Mouse (Mus musculus): ENCODE data around the gene Fam19a1. TPM values are rescaled to one million over a fixed set of nuclear protein-coding genes. Genes with fewer than 3 reads are reported as not detected.

The Fam19a1 gene
- polyA plus RNA-seq, 1 experiment from 2014 or later: 0.48 TPM

- H3K36me3 ChIP-seq (replicated peaks): no peaks in the 10 kb centered on the region
- 73% methylated on average over 4 of the region's 4 CpGs for WGBS
- no peaks in the 10 kb centered on the region for H3K9me3 ChIP-seq
- H3K4me3 ChIP-seq: no peak overlapping the region
- peaks cover 16% of the 10 kb centered on the region for H3K4me1 ChIP-seq
- H3K27ac ChIP-seq: no peak overlapping the region
- no peak for DNase-seq (ENCODE audit: extremely low spot score, low spot score)
- no peaks in the 10 kb centered on the region for H3K27me3 ChIP-seq (ENCODE audit: poor library complexity, severe bottlenecking)
Measured at GRCm38 (mm10) chr6:96459041-96459440, 346.1 kb downstream of the Fam19a1 start.

- peaks cover 2% of the 10 kb centered on the region; the same call in 1 of the 2 replicates for H3K4me1 ChIP-seq
- DNase-seq (ENCODE audit: extremely low spot score, low spot score): no peak
- WGBS: 90% methylated on average over 5 of the region's 5 CpGs
- no peaks in the 10 kb centered on the region for H3K27me3 ChIP-seq (ENCODE audit: poor library complexity, severe bottlenecking)
- no peak overlapping the region for H3K27ac ChIP-seq
- H3K36me3 ChIP-seq (replicated peaks): no peaks in the 10 kb centered on the region
- no peaks in the 10 kb centered on the region for H3K9me3 ChIP-seq
- H3K4me3 ChIP-seq: no peak overlapping the region
Measured at GRCm38 (mm10) chr6:96499464-96499863, 386.5 kb downstream of the Fam19a1 start.

- Histone ChIP-seq H3K9me3 (no peaks in the 10 kb centered on the region), H3K4me3 (no peak overlapping the region), H3K27ac (no peak overlapping the region), H3K4me1 (peaks cover 6% of the 10 kb centered on the region), H3K27me3 (ENCODE audit: poor library complexity, severe bottlenecking) (no peaks in the 10 kb centered on the region), H3K36me3 (replicated peaks) (no peaks in the 10 kb centered on the region)
- WGBS: 94% methylated on average over 2 of the region's 2 CpGs
- no peak for DNase-seq (ENCODE audit: extremely low spot score, low spot score)
Measured at GRCm38 (mm10) chr6:96541600-96541999, 428.6 kb downstream of the Fam19a1 start.

- H3K36me3 ChIP-seq (replicated peaks): no peaks in the 10 kb centered on the region
- peaks cover 6% of the 10 kb centered on the region for H3K4me1 ChIP-seq
- no peaks in the 10 kb centered on the region for H3K9me3 ChIP-seq
- H3K27me3 ChIP-seq (ENCODE audit: poor library complexity, severe bottlenecking): no peaks in the 10 kb centered on the region
- 67% methylated on average over 3 of the region's 3 CpGs for WGBS
- no peak overlapping the region for H3K27ac ChIP-seq
- DNase-seq (ENCODE audit: extremely low spot score, low spot score): no peak
- no peak overlapping the region for H3K4me3 ChIP-seq
Measured at GRCm38 (mm10) chr6:96544832-96545231, 431.9 kb downstream of the Fam19a1 start.

GRCm38 (mm10) chr6:96550431-96550830 lies 437.5 kb downstream of the Fam19a1 start:
- Histone ChIP-seq H3K4me1 (no peaks in the 10 kb centered on the region), H3K36me3 (replicated peaks) (no peaks in the 10 kb centered on the region), H3K27ac (no peak overlapping the region), H3K9me3 (no peaks in the 10 kb centered on the region), H3K4me3 (no peak overlapping the region), H3K27me3 (ENCODE audit: poor library complexity, severe bottlenecking) (no peaks in the 10 kb centered on the region)
- DNase-seq (ENCODE audit: extremely low spot score, low spot score): no peak
- 95% methylated on average over 4 of the region's 4 CpGs for WGBS

GRCm38 (mm10) chr6:96578649-96579048 lies 465.7 kb downstream of the Fam19a1 start:
- DNase-seq (ENCODE audit: extremely low spot score, low spot score): no peak
- WGBS: 84% methylated on average over 5 of the region's 5 CpGs
- Histone ChIP-seq H3K9me3 (no peaks in the 10 kb centered on the region), H3K27ac (no peak overlapping the region), H3K4me1 (no peaks in the 10 kb centered on the region), H3K27me3 (ENCODE audit: poor library complexity, severe bottlenecking) (no peaks in the 10 kb centered on the region), H3K4me3 (no peak overlapping the region), H3K36me3 (replicated peaks) (no peaks in the 10 kb centered on the region)

- no peaks in the 10 kb centered on the region for H3K9me3 ChIP-seq
- no peaks in the 10 kb centered on the region for H3K36me3 ChIP-seq (replicated peaks)
- H3K27ac ChIP-seq: no peak overlapping the region
- 82% methylated on average over 4 of the region's 4 CpGs for WGBS
- no peaks in the 10 kb centered on the region for H3K27me3 ChIP-seq (ENCODE audit: poor library complexity, severe bottlenecking)
- no peak overlapping the region for H3K4me3 ChIP-seq
- H3K4me1 ChIP-seq: no peaks in the 10 kb centered on the region
- no peak for DNase-seq (ENCODE audit: extremely low spot score, low spot score)
Measured at GRCm38 (mm10) chr6:96580726-96581125, 467.8 kb downstream of the Fam19a1 start.

- H3K4me3 ChIP-seq: no peak overlapping the region
- no peaks in the 10 kb centered on the region for H3K9me3 ChIP-seq
- no peak for DNase-seq (ENCODE audit: extremely low spot score, low spot score)
- H3K4me1 ChIP-seq: no peaks in the 10 kb centered on the region
- no peak overlapping the region for H3K27ac ChIP-seq
- H3K36me3 ChIP-seq (replicated peaks): no peaks in the 10 kb centered on the region
- 88% methylated on average over 3 of the region's 3 CpGs for WGBS
- H3K27me3 ChIP-seq (ENCODE audit: poor library complexity, severe bottlenecking): no peaks in the 10 kb centered on the region
Measured at GRCm38 (mm10) chr6:96581187-96581586, 468.2 kb downstream of the Fam19a1 start.

GRCm38 (mm10) chr6:96587427-96587826 lies 474.5 kb downstream of the Fam19a1 start:
- Histone ChIP-seq H3K27me3 (ENCODE audit: poor library complexity, severe bottlenecking) (no peaks in the 10 kb centered on the region), H3K36me3 (replicated peaks) (no peaks in the 10 kb centered on the region), H3K9me3 (no peaks in the 10 kb centered on the region), H3K4me3 (no peak overlapping the region), H3K27ac (no peak overlapping the region), H3K4me1 (no peaks in the 10 kb centered on the region)
- WGBS: 94% methylated on average over 4 of the region's 4 CpGs
- no peak for DNase-seq (ENCODE audit: extremely low spot score, low spot score)

GRCm38 (mm10) chr6:96593031-96593430 lies 480.1 kb downstream of the Fam19a1 start:
- no peaks in the 10 kb centered on the region for H3K36me3 ChIP-seq (replicated peaks)
- H3K4me1 ChIP-seq: no peaks in the 10 kb centered on the region
- H3K27me3 ChIP-seq (ENCODE audit: poor library complexity, severe bottlenecking): no peaks in the 10 kb centered on the region
- 66% methylated on average over 1 of the region's 1 CpGs for WGBS
- H3K9me3 ChIP-seq: no peaks in the 10 kb centered on the region
- no peak for DNase-seq (ENCODE audit: extremely low spot score, low spot score)
- no peak overlapping the region for H3K27ac ChIP-seq
- H3K4me3 ChIP-seq: no peak overlapping the region

GRCm38 (mm10) chr6:96595201-96595600 lies 482.2 kb downstream of the Fam19a1 start:
- Histone ChIP-seq H3K4me1 (no peaks in the 10 kb centered on the region), H3K4me3 (no peak overlapping the region), H3K27me3 (ENCODE audit: poor library complexity, severe bottlenecking) (no peaks in the 10 kb centered on the region), H3K27ac (no peak overlapping the region), H3K9me3 (no peaks in the 10 kb centered on the region), H3K36me3 (replicated peaks) (no peaks in the 10 kb centered on the region)
- no peak for DNase-seq (ENCODE audit: extremely low spot score, low spot score)
- WGBS: 98% methylated on average over 10 of the region's 10 CpGs

- H3K27ac ChIP-seq: no peak overlapping the region
- H3K27me3 ChIP-seq (ENCODE audit: poor library complexity, severe bottlenecking): no peaks in the 10 kb centered on the region
- no peak overlapping the region for H3K4me3 ChIP-seq
- H3K36me3 ChIP-seq (replicated peaks): no peaks in the 10 kb centered on the region
- no peaks in the 10 kb centered on the region for H3K4me1 ChIP-seq
- H3K9me3 ChIP-seq: no peaks in the 10 kb centered on the region
- no peak for DNase-seq (ENCODE audit: extremely low spot score, low spot score)
- WGBS: 85% methylated on average over 1 of the region's 1 CpGs
Measured at GRCm38 (mm10) chr6:96624196-96624595, 511.2 kb downstream of the Fam19a1 start.

GRCm38 (mm10) chr6:96631518-96631917 lies 518.6 kb downstream of the Fam19a1 start:
- H3K27me3 ChIP-seq (ENCODE audit: poor library complexity, severe bottlenecking): no peaks in the 10 kb centered on the region
- H3K9me3 ChIP-seq: no peaks in the 10 kb centered on the region
- 91% methylated on average over 6 of the region's 6 CpGs for WGBS
- no peak for DNase-seq (ENCODE audit: extremely low spot score, low spot score)
- H3K36me3 ChIP-seq (replicated peaks): no peaks in the 10 kb centered on the region
- no peak overlapping the region for H3K4me3 ChIP-seq
- no peaks in the 10 kb centered on the region for H3K4me1 ChIP-seq
- H3K27ac ChIP-seq: no peak overlapping the region

GRCm38 (mm10) chr6:96632243-96632642 lies 519.3 kb downstream of the Fam19a1 start:
- H3K36me3 ChIP-seq (replicated peaks): no peaks in the 10 kb centered on the region
- H3K4me1 ChIP-seq: no peaks in the 10 kb centered on the region
- H3K27me3 ChIP-seq (ENCODE audit: poor library complexity, severe bottlenecking): no peaks in the 10 kb centered on the region
- no peak overlapping the region for H3K27ac ChIP-seq
- H3K9me3 ChIP-seq: no peaks in the 10 kb centered on the region
- 93% methylated on average over 3 of the region's 3 CpGs for WGBS
- no peak overlapping the region for H3K4me3 ChIP-seq
- DNase-seq (ENCODE audit: extremely low spot score, low spot score): no peak
